Mouse (Mus musculus) small intestine, adult 2 months (tissue): ENCODE measurements around the gene Pacrg.

Experiments used
- CTCF ChIP-seq: fragments of 200-500 bp; IDR thresholded peaks from 2 replicates; pipeline ENCODE4 v1.5.1; 2012; ENCODE audit warnings: low read depth, mild to moderate bottlenecking, control low read depth, inconsistent platforms, low read length, moderate library complexity, mixed read lengths; ENCODE audit not compliant: insufficient replicate concordance, insufficient read length; ENCODE audit errors: extremely low read depth
- POLR2A ChIP-seq: fragments of 200-500 bp; IDR thresholded peaks from 2 replicates; pipeline ENCODE4 v1.6.1; 2012; ENCODE audit warnings: low read depth, mild to moderate bottlenecking, control low read depth, inconsistent platforms, low read length, moderate library complexity

- no peak for TF ChIP-seq CTCF
- TF ChIP-seq POLR2A = no peak
Measured at GRCm38 (mm10) chr17:10614696-10615095, 225.4 kb downstream of the Pacrg start.
